Mouse (Mus musculus): ENCODE results near the gene Rnf40. TPM values are rescaled to one million over a fixed set of nuclear protein-coding genes. Genes with fewer than 3 reads are reported as not detected.
"Not testable (repeated sequence)": the region's sequence is repeated elsewhere in the genome, so short reads cannot be mapped to it uniquely, and the experiment has no call there.

Gene Rnf40
- total and polyA plus RNA-seq, 3 experiments, result 38.2 to 55.8 (median 50.3) TPM

GRCm38 (mm10) chr7:127616881-127617280, 28.3 kb downstream of the Rnf40 start:
- Histone ChIP-seq H3K9me3 (replicated peaks) (peaks cover 5% of the 10 kb centered on the region), H3K36me3 (replicated peaks) (peaks cover 13% of the 10 kb centered on the region), H3K27me3 (ENCODE audit: insufficient read depth, low read length) (peaks cover 4% of the 10 kb centered on the region; the same call in 1 of the 2 replicates), H3K4me1 (ENCODE audit: insufficient read depth, low read depth, low read length) (peaks cover 17% of the 10 kb centered on the region), H3K4me3 (ENCODE audit: low read depth, low read length) (no peak overlapping the region)
- TF ChIP-seq GATA1 (IDR thresholded peaks at IDR 0.05; ENCODE audit: borderline replicate concordance, low read length) (no peak), GATA2 (IDR thresholded peaks at IDR 0.05; ENCODE audit: borderline replicate concordance, low read depth, low read length) (no peak), POLR2AphosphoS5 (IDR thresholded peaks at IDR 0.05; ENCODE audit: insufficient replicate concordance, low read depth, low read length) (no peak), CTCF (IDR thresholded peaks at IDR 0.05; ENCODE audit: low read depth, low read length) (no peak), TAL1 (conservative IDR thresholded peaks at IDR 0.05; ENCODE audit: low read depth, low read length) (no peak)
- ATAC-seq (ENCODE audit: extremely low read depth, insufficient number of reproducible peaks, low FRiP score, poor library complexity, severe bottlenecking) (no peak), DNase-seq (ENCODE audit: low spot score) (no peak)

GRCm38 (mm10) chr7:127617962-127618361, 29.4 kb downstream of the Rnf40 start:
- no peak for TF ChIP-seq CTCF (IDR thresholded peaks at IDR 0.05; ENCODE audit: low read depth, low read length)
- TF ChIP-seq POLR2AphosphoS5 (IDR thresholded peaks at IDR 0.05; ENCODE audit: insufficient replicate concordance, low read depth, low read length), result no peak
- TF ChIP-seq TAL1 (conservative IDR thresholded peaks at IDR 0.05; ENCODE audit: low read depth, low read length), result no peak
- no peak for TF ChIP-seq GATA1 (IDR thresholded peaks at IDR 0.05; ENCODE audit: borderline replicate concordance, low read length)
- TF ChIP-seq GATA2 (IDR thresholded peaks at IDR 0.05; ENCODE audit: borderline replicate concordance, low read depth, low read length), result no peak
- DNase-seq (ENCODE audit: low spot score), result no peak
- H3K4me1 ChIP-seq (ENCODE audit: insufficient read depth, low read depth, low read length), result peaks cover 17% of the 10 kb centered on the region
- H3K36me3 ChIP-seq (replicated peaks), result peaks cover 2% of the 10 kb centered on the region
- H3K9me3 ChIP-seq (replicated peaks), result peaks cover 3% of the 10 kb centered on the region; the same call in 1 of the 2 replicates
- H3K27me3 ChIP-seq (ENCODE audit: insufficient read depth, low read length), result 0 out of 2 replicates have a peak, but pooled peaks cover 2% of the 10 kb centered on the region
- ATAC-seq (ENCODE audit: extremely low read depth, insufficient number of reproducible peaks, low FRiP score, poor library complexity, severe bottlenecking), result no peak
- no peak overlapping the region for H3K4me3 ChIP-seq (ENCODE audit: low read depth, low read length)

GRCm38 (mm10) chr7:127618402-127618801, 29.8 kb downstream of the Rnf40 start:
- H3K27me3 ChIP-seq (ENCODE audit: insufficient read depth, low read length); H3K36me3 ChIP-seq (replicated peaks); H3K4me3 ChIP-seq (ENCODE audit: low read depth, low read length); H3K9me3 ChIP-seq (replicated peaks); ATAC-seq (ENCODE audit: extremely low read depth, insufficient number of reproducible peaks, low FRiP score, poor library complexity, severe bottlenecking); DNase-seq (ENCODE audit: low spot score): not testable (repeated sequence)
- peaks cover 17% of the 10 kb centered on the region for H3K4me1 ChIP-seq (ENCODE audit: insufficient read depth, low read depth, low read length)

- Histone ChIP-seq H3K4me3 (ENCODE audit: low read depth, low read length) (no peak overlapping the region), H3K9me3 (replicated peaks) (no peaks in the 10 kb centered on the region), H3K4me1 (ENCODE audit: insufficient read depth, low read depth, low read length) (peaks cover 14% of the 10 kb centered on the region), H3K27me3 (ENCODE audit: insufficient read depth, low read length) (no peaks in the 10 kb centered on the region), H3K36me3 (replicated peaks) (no peaks in the 10 kb centered on the region)
- no peak for ATAC-seq (ENCODE audit: extremely low read depth, insufficient number of reproducible peaks, low FRiP score, poor library complexity, severe bottlenecking)
- no peak for DNase-seq (ENCODE audit: low spot score)
- no peak for TF ChIP-seq GATA1 (IDR thresholded peaks at IDR 0.05; ENCODE audit: borderline replicate concordance, low read length)
- no peak for TF ChIP-seq TAL1 (conservative IDR thresholded peaks at IDR 0.05; ENCODE audit: low read depth, low read length)
- TF ChIP-seq CTCF (IDR thresholded peaks at IDR 0.05; ENCODE audit: low read depth, low read length), result no peak
- no peak for TF ChIP-seq POLR2AphosphoS5 (IDR thresholded peaks at IDR 0.05; ENCODE audit: insufficient replicate concordance, low read depth, low read length)
- no peak for TF ChIP-seq GATA2 (IDR thresholded peaks at IDR 0.05; ENCODE audit: borderline replicate concordance, low read depth, low read length)
Measured at GRCm38 (mm10) chr7:127626039-127626438, 37.5 kb downstream of the Rnf40 start.

- Histone ChIP-seq H3K4me1 (ENCODE audit: insufficient read depth, low read depth, low read length) (peaks cover 14% of the 10 kb centered on the region), H3K36me3 (replicated peaks) (no peaks in the 10 kb centered on the region), H3K4me3 (ENCODE audit: low read depth, low read length) (no peak overlapping the region), H3K9me3 (replicated peaks) (no peaks in the 10 kb centered on the region), H3K27me3 (ENCODE audit: insufficient read depth, low read length) (no peaks in the 10 kb centered on the region)
- ATAC-seq (ENCODE audit: extremely low read depth, insufficient number of reproducible peaks, low FRiP score, poor library complexity, severe bottlenecking) (peak; percentile 85), DNase-seq (ENCODE audit: low spot score) (peak; percentile 69)
- TF ChIP-seq GATA1 (IDR thresholded peaks at IDR 0.05; ENCODE audit: borderline replicate concordance, low read length) (no peak), POLR2AphosphoS5 (IDR thresholded peaks at IDR 0.05; ENCODE audit: insufficient replicate concordance, low read depth, low read length) (no peak), CTCF (IDR thresholded peaks at IDR 0.05; ENCODE audit: low read depth, low read length) (no peak), TAL1 (conservative IDR thresholded peaks at IDR 0.05; ENCODE audit: low read depth, low read length) (peak; percentile 87), GATA2 (IDR thresholded peaks at IDR 0.05; ENCODE audit: borderline replicate concordance, low read depth, low read length) (no peak)
Measured at GRCm38 (mm10) chr7:127626471-127626870, 37.9 kb downstream of the Rnf40 start.

GRCm38 (mm10) chr7:127628646-127629045, 40.1 kb downstream of the Rnf40 start:
- no peak for ATAC-seq (ENCODE audit: extremely low read depth, insufficient number of reproducible peaks, low FRiP score, poor library complexity, severe bottlenecking)
- no peak for DNase-seq (ENCODE audit: low spot score)
- no peaks in the 10 kb centered on the region for H3K9me3 ChIP-seq (replicated peaks)

More at GRCm38 (mm10) chr7:127628646-127629045, 40.1 kb downstream of the Rnf40 start:
- TF ChIP-seq GATA1 (IDR thresholded peaks at IDR 0.05; ENCODE audit: borderline replicate concordance, low read length) (no peak), POLR2AphosphoS5 (IDR thresholded peaks at IDR 0.05; ENCODE audit: insufficient replicate concordance, low read depth, low read length) (no peak), GATA2 (IDR thresholded peaks at IDR 0.05; ENCODE audit: borderline replicate concordance, low read depth, low read length) (no peak), TAL1 (conservative IDR thresholded peaks at IDR 0.05; ENCODE audit: low read depth, low read length) (no peak), CTCF (IDR thresholded peaks at IDR 0.05; ENCODE audit: low read depth, low read length) (no peak)
- peaks cover 14% of the 10 kb centered on the region for H3K4me1 ChIP-seq (ENCODE audit: insufficient read depth, low read depth, low read length)
- no peak overlapping the region for H3K4me3 ChIP-seq (ENCODE audit: low read depth, low read length)
- H3K36me3 ChIP-seq (replicated peaks), result no peaks in the 10 kb centered on the region
- H3K27me3 ChIP-seq (ENCODE audit: insufficient read depth, low read length), result no peaks in the 10 kb centered on the region
